Mouse (Mus musculus) erythroblast, embryonic 14.5 days (primary cell): Measurements from ENCODE around the gene Cav2. TPM values are rescaled to one million over a fixed set of nuclear protein-coding genes. Genes with fewer than 3 reads are reported as not detected.

ENCODE experiments used
- H3K27me3 ChIP-seq: 2 replicates; pipeline ENCODE4 v1.6.1; 2012; ENCODE audit warnings: inconsistent platforms; ENCODE audit not compliant: control insufficient read depth
- H3K36me3 ChIP-seq: 2 replicates; pipeline ENCODE4 v1.6.1; 2012; ENCODE audit warnings: mild to moderate bottlenecking, inconsistent platforms; ENCODE audit not compliant: control insufficient read depth
- H3K4me1 ChIP-seq: 2 replicates; pipeline ENCODE4 v1.6.1; 2012; ENCODE audit warnings: inconsistent platforms; ENCODE audit not compliant: control insufficient read depth
- H3K4me3 ChIP-seq: replicated peaks from 2 replicates; pipeline ENCODE3; 2012; ENCODE audit warnings: moderate library complexity, mild to moderate bottlenecking, inconsistent platforms
- H3K9me3 ChIP-seq: 2 replicates; pipeline ENCODE4 v1.6.1; 2012; ENCODE audit warnings: low read length, inconsistent platforms, mixed read lengths; ENCODE audit not compliant: control insufficient read depth
- GATA1 ChIP-seq: IDR thresholded peaks from 2 replicates; pipeline ENCODE4 v1.6.1; 2012; ENCODE audit warnings: low read length, inconsistent platforms, mixed read lengths
- TAL1 ChIP-seq: IDR thresholded peaks from 3 replicates; pipeline ENCODE4 v1.6.1; 2012; ENCODE audit warnings: low read length, inconsistent platforms, mixed read lengths
- polyA plus RNA-seq: library from polyadenylated mRNA; stranded (reverse); fragments of >175 nt; gene quantifications from 2 replicates; pipeline ENCODE4 v1.2.3, GENCODE M21; 2012

The Cav2 gene
- polyA plus RNA-seq, 1 experiment: not detected

DNA sequence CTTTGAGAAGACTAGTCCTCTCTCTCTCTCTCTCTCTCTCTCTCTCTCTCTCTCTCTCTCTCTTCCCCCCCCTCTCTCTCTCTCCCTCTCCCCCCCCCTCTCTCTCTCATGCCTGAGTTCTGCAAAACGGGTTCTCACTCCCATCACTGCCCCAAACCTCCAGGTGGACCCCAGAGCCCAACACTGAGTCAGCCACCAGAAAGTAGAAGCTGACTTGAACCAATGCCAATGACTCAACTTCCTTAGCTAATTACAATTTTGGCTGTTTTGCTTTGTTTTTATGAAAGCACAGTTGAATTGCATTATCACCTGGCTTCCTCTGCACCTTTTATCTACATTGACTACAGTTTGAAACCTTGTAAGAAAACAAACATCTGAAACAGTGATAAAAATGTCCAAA, 37.0 kb downstream of the Cav2 start:
- Histone ChIP-seq H3K9me3 (no peaks in the 10 kb centered on the region), H3K4me1 (no peaks in the 10 kb centered on the region), H3K27me3 (no peaks in the 10 kb centered on the region), H3K36me3 (no peaks in the 10 kb centered on the region), H3K4me3 (no peak overlapping the region)
- TF ChIP-seq TAL1: no peak
- TF ChIP-seq GATA1: no peak

DNA sequence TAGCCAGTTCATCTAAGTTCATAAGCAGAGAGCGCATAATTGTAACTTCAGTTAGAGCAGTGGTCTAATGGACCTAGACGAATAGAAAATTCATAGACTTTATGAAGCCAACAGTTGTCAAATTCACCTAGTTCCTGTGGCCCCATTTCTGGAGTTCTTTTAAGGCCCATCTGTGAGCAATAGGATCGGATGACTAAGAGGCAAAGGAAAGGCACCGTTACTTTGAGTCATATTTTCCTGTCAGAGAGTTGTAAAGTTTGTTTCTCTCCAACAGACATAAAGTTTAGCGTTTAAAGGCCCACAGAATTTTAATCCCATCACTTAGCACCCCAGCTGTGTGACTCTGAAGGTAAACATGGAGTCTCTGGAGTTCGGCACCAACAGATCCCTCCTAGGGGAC, 41.0 kb downstream of the Cav2 start:
- no peaks in the 10 kb centered on the region for H3K9me3 ChIP-seq
- no peaks in the 10 kb centered on the region for H3K36me3 ChIP-seq
- no peaks in the 10 kb centered on the region for H3K4me1 ChIP-seq
- no peak overlapping the region for H3K4me3 ChIP-seq
- no peaks in the 10 kb centered on the region for H3K27me3 ChIP-seq
- TF ChIP-seq GATA1: no peak
- TF ChIP-seq TAL1: no peak

DNA sequence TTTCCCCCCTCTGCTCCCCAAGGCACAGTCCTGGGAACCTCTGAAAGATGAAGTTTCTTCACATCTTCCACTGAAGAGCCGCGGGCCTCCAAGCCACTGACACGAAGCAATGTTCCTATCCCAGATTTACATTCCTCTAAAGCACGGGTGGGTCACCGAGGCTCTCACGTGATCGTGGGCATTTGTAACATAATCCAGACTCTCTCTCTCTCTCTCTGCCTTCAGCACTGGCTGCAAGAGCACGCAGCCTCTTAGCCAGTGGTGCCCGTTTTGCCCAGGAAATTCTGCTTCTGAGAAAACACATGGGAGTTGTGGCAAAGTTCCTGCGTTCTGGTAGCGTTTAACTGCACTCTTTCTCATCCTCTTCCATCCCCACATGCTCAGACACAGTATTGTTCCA, 46.2 kb downstream of the Cav2 start:
- Histone ChIP-seq H3K36me3 (no peaks in the 10 kb centered on the region), H3K4me3 (no peak overlapping the region), H3K27me3 (no peaks in the 10 kb centered on the region), H3K4me1 (no peaks in the 10 kb centered on the region), H3K9me3 (no peaks in the 10 kb centered on the region)
- no peak for TF ChIP-seq GATA1
- no peak for TF ChIP-seq TAL1

- H3K4me3 ChIP-seq: no peak overlapping the region
- TF ChIP-seq TAL1 (no peak), GATA1 (no peak)
- H3K9me3 ChIP-seq: no peaks in the 10 kb centered on the region
- no peaks in the 10 kb centered on the region for H3K4me1 ChIP-seq
- H3K36me3 ChIP-seq: no peaks in the 10 kb centered on the region
- no peaks in the 10 kb centered on the region for H3K27me3 ChIP-seq
These were observed 48.8 kb downstream of the Cav2 start for GRCm38 (mm10) chr6:17329801-17330200.

- Histone ChIP-seq H3K9me3 (no peaks in the 10 kb centered on the region), H3K27me3 (no peaks in the 10 kb centered on the region), H3K4me3 (no peak overlapping the region), H3K36me3 (no peaks in the 10 kb centered on the region), H3K4me1 (no peaks in the 10 kb centered on the region)
- TF ChIP-seq GATA1: no peak
- no peak for TF ChIP-seq TAL1
These were observed 56.7 kb downstream of the Cav2 start for GRCm38 (mm10) chr6:17337724-17338123.

Other genes with a start within 250 kb of the Cav2 start
- 0.03 and 0.10 TPM in 2 replicates for gene Tes, start 216.0 kb upstream of the Cav2 start, polyA plus RNA-seq
- gene Cav1, start 25.1 kb downstream of the Cav2 start, polyA plus RNA-seq: not detected in 2 replicates
- gene Met, start 182.6 kb downstream of the Cav2 start, polyA plus RNA-seq: not detected in 2 replicates